Mouse (Mus musculus): ENCODE measurements around the gene Bmp2k. TPM values are rescaled to one million over a fixed set of nuclear protein-coding genes. Genes with fewer than 3 reads are reported as not detected.
"Not testable (repeated sequence)": the region's sequence is repeated elsewhere in the genome, so short reads cannot be mapped to it uniquely, and the experiment has no call there.

Gene Bmp2k
- polyA plus RNA-seq, 1 experiment from 2014 or later = 15.7 TPM

DNA sequence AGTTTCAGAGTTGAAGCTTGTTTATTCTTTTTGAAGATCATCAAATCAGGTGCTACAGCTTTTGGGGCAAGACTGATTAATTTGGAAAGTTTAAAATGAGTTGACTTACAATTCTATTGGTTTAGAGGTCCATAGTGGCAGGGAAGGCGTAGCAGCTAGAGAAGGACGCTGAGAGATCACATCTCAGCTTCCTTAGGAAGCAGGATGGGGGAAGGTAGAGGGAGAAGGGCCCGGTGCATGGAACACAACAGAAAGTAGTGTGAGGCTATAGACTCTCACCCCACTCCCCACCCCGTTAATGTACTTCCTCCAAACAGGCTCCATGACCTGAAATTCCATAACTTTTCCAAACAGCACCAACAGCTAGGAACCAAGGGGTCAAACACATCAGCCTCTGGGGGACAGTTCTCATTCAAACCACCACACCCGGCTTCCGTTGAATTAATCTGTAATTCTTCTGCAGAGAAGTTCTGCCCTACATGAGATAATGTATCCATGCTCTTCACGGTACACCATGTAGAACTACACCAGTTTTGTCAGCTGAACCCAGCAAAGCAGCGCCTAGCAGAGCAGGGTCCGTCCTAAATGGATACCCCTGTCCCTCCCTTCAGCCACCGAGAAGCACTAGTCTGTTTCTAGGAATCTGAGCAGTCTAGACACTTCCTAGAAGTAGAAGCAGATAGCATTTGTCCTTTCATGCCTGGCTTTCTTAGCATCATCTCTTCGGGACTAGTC, 12.3 kb downstream of the Bmp2k start:
- WGBS = 87% methylated on average over 11 of the region's 11 CpGs
- no peak overlapping the region for H3K27ac ChIP-seq (ENCODE audit: low read depth)
- peak; percentile 47 for DNase-seq (ENCODE audit: low spot score)

GRCm38 (mm10) chr5:97015781-97016508, 18.5 kb downstream of the Bmp2k start:
- Histone ChIP-seq H3K27ac (ENCODE audit: low read depth) (no peak overlapping the region), H3K36me3 (ENCODE audit: control insufficient read depth, insufficient read depth, low read length) (no peaks in the 10 kb centered on the region), H3K4me1 (replicated peaks; ENCODE audit: control insufficient read depth, insufficient read depth, low read length) (no peaks in the 10 kb centered on the region), H3K9me3 (ENCODE audit: control insufficient read depth, low read length) (no peaks in the 10 kb centered on the region), H3K4me3 (ENCODE audit: low read depth, low read length) (no peak overlapping the region), H3K27me3 (replicated peaks; ENCODE audit: control insufficient read depth, insufficient read depth, low read length) (no peaks in the 10 kb centered on the region), H3K4me2 (ENCODE audit: low read length) (no peak overlapping the region), H3K9ac (ENCODE audit: low read length) (no peak overlapping the region)
- WGBS = 84% methylated on average over 11 of the region's 11 CpGs
- no peak for ATAC-seq (replicated peaks; ENCODE audit: low FRiP score, low TSS enrichment, low read depth)
- peak; percentile 9 for DNase-seq (ENCODE audit: low spot score)

More for the DNA sequence above, 12.3 kb downstream of the Bmp2k start:
- Histone ChIP-seq H3K9ac (ENCODE audit: low read length) (no peak overlapping the region), H3K9me3 (ENCODE audit: control insufficient read depth, low read length) (no peaks in the 10 kb centered on the region), H3K4me3 (ENCODE audit: low read depth, low read length) (no peak overlapping the region), H3K27me3 (replicated peaks; ENCODE audit: control insufficient read depth, insufficient read depth, low read length) (no peaks in the 10 kb centered on the region), H3K36me3 (ENCODE audit: control insufficient read depth, insufficient read depth, low read length) (no peaks in the 10 kb centered on the region), H3K4me1 (replicated peaks; ENCODE audit: control insufficient read depth, insufficient read depth, low read length) (peaks cover 6% of the 10 kb centered on the region), H3K4me2 (ENCODE audit: low read length) (no peak overlapping the region)
- no peak for ATAC-seq (replicated peaks; ENCODE audit: low FRiP score, low TSS enrichment, low read depth)

GRCm38 (mm10) chr5:97016842-97017577, 19.5 kb downstream of the Bmp2k start:
- Histone ChIP-seq H3K27ac (ENCODE audit: low read depth) (no peak overlapping the region), H3K9ac (ENCODE audit: low read length) (no peak overlapping the region), H3K4me3 (ENCODE audit: low read depth, low read length) (no peak overlapping the region), H3K36me3 (ENCODE audit: control insufficient read depth, insufficient read depth, low read length) (no peaks in the 10 kb centered on the region), H3K4me2 (ENCODE audit: low read length) (no peak overlapping the region), H3K27me3 (replicated peaks; ENCODE audit: control insufficient read depth, insufficient read depth, low read length) (no peaks in the 10 kb centered on the region), H3K9me3 (ENCODE audit: control insufficient read depth, low read length) (no peaks in the 10 kb centered on the region), H3K4me1 (replicated peaks; ENCODE audit: control insufficient read depth, insufficient read depth, low read length) (no peaks in the 10 kb centered on the region)
- DNase-seq (ENCODE audit: low spot score) = peak; percentile 44
- no peak for ATAC-seq (replicated peaks; ENCODE audit: low FRiP score, low TSS enrichment, low read depth)
- WGBS = 81% methylated on average over 9 of the region's 9 CpGs

DNA sequence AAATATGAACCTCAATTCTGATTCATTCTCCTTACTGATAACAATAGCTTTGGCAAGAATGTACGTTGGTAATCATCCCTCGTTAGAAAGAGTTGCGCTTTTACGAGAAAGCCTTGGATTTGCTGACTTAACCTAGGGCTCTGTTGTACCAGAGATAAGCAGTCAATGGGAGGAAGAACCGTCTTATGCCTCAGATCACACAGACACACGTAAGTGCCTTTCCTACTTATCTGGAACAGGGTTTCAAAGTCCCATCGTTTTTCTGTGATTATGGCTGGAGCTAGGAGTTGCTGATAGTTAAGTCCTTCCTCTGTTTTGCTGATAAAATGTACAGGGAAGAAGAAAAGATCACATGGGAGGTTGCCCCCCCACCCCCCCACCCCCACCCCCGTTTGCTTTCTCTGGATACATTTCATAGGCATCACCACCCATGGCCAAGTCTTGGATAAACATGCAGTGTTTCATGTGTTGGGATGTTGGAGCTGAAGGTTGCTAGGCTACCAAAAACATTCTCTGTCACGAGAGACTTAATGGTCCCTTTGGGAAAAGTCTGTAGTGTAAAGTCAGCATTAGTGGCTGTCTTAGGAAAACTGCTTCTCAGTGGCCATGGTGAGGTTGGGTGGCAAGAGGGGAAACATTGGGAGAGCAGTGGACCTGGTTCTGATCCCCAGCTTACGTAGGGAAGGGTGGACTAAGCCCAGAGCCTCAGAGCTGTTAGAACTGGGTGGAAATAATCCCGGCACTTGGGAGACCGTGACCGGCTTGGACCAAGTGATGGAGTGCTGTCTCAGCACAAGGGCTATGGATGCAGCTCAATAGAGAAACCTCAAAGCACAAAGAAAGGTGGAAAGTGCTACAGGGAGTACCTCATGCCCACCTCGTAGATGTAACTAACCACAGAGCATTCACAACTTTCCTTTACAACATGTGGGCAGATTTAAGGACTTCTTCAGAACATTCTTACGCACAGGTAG, 25.1 kb downstream of the Bmp2k start:
- Histone ChIP-seq H3K4me3 (ENCODE audit: low read depth, low read length) (no peak overlapping the region), H3K27ac (ENCODE audit: low read depth) (no peak overlapping the region), H3K4me1 (replicated peaks; ENCODE audit: control insufficient read depth, insufficient read depth, low read length) (no peaks in the 10 kb centered on the region), H3K9ac (ENCODE audit: low read length) (no peak overlapping the region), H3K27me3 (replicated peaks; ENCODE audit: control insufficient read depth, insufficient read depth, low read length) (no peaks in the 10 kb centered on the region), H3K36me3 (ENCODE audit: control insufficient read depth, insufficient read depth, low read length) (no peaks in the 10 kb centered on the region), H3K9me3 (ENCODE audit: control insufficient read depth, low read length) (no peaks in the 10 kb centered on the region), H3K4me2 (ENCODE audit: low read length) (no peak overlapping the region)
- peak; percentile 49 for DNase-seq (ENCODE audit: low spot score)
- no peak; the same call in 1 of the 2 replicates for ATAC-seq (replicated peaks; ENCODE audit: low FRiP score, low TSS enrichment, low read depth)
- 63% methylated on average over 15 of the region's 15 CpGs for WGBS

GRCm38 (mm10) chr5:97024834-97025233, 27.3 kb downstream of the Bmp2k start:
- Histone ChIP-seq H3K9ac (ENCODE audit: low read length) (no peak overlapping the region), H3K36me3 (ENCODE audit: control insufficient read depth, insufficient read depth, low read length) (peaks cover 8% of the 10 kb centered on the region; the same call in 1 of the 2 replicates), H3K27ac (ENCODE audit: low read depth) (no peak overlapping the region), H3K27me3 (replicated peaks; ENCODE audit: control insufficient read depth, insufficient read depth, low read length) (no peaks in the 10 kb centered on the region), H3K4me2 (ENCODE audit: low read length) (no peak overlapping the region), H3K9me3 (ENCODE audit: control insufficient read depth, low read length) (no peaks in the 10 kb centered on the region), H3K4me1 (replicated peaks; ENCODE audit: control insufficient read depth, insufficient read depth, low read length) (no peaks in the 10 kb centered on the region), H3K4me3 (ENCODE audit: low read depth, low read length) (no peak overlapping the region)
- no peak for ATAC-seq (replicated peaks; ENCODE audit: low FRiP score, low TSS enrichment, low read depth)
- 91% methylated on average over 5 of the region's 5 CpGs for WGBS
- peak; percentile 41 for DNase-seq (ENCODE audit: low spot score)

- H3K27ac ChIP-seq (ENCODE audit: low read depth) = no peak overlapping the region
- no peak overlapping the region for H3K4me3 ChIP-seq (ENCODE audit: low read depth, low read length)
- ATAC-seq (replicated peaks; ENCODE audit: low FRiP score, low TSS enrichment, low read depth) (no peak), DNase-seq (ENCODE audit: low spot score) (peak; percentile 47)
- H3K4me2 ChIP-seq (ENCODE audit: low read length) = no peak overlapping the region
- WGBS = 83% methylated on average over 6 of the region's 6 CpGs
- H3K27me3 ChIP-seq (replicated peaks; ENCODE audit: control insufficient read depth, insufficient read depth, low read length) = no peaks in the 10 kb centered on the region
- no peak overlapping the region for H3K9ac ChIP-seq (ENCODE audit: low read length)
- H3K36me3 ChIP-seq (ENCODE audit: control insufficient read depth, insufficient read depth, low read length) = peaks cover 8% of the 10 kb centered on the region; the same call in 1 of the 2 replicates
- no peaks in the 10 kb centered on the region for H3K4me1 ChIP-seq (replicated peaks; ENCODE audit: control insufficient read depth, insufficient read depth, low read length)
- no peaks in the 10 kb centered on the region for H3K9me3 ChIP-seq (ENCODE audit: control insufficient read depth, low read length)
These were observed 28.2 kb downstream of the Bmp2k start for GRCm38 (mm10) chr5:97025650-97026049.

GRCm38 (mm10) chr5:97028004-97028403, 30.5 kb downstream of the Bmp2k start:
- Histone ChIP-seq H3K4me2 (ENCODE audit: low read length) (no peak overlapping the region), H3K4me1 (replicated peaks; ENCODE audit: control insufficient read depth, insufficient read depth, low read length) (no peaks in the 10 kb centered on the region), H3K4me3 (ENCODE audit: low read depth, low read length) (no peak overlapping the region), H3K27me3 (replicated peaks; ENCODE audit: control insufficient read depth, insufficient read depth, low read length) (no peaks in the 10 kb centered on the region), H3K9me3 (ENCODE audit: control insufficient read depth, low read length) (no peaks in the 10 kb centered on the region), H3K27ac (ENCODE audit: low read depth) (no peak overlapping the region), H3K9ac (ENCODE audit: low read length) (no peak overlapping the region), H3K36me3 (ENCODE audit: control insufficient read depth, insufficient read depth, low read length) (peaks cover 16% of the 10 kb centered on the region; the same call in 1 of the 2 replicates)
- WGBS = 92% methylated on average over 8 of the region's 8 CpGs
- ATAC-seq (replicated peaks; ENCODE audit: low FRiP score, low TSS enrichment, low read depth) = no peak
- DNase-seq (ENCODE audit: low spot score) = peak; percentile 16

GRCm38 (mm10) chr5:97028840-97029239, 31.4 kb downstream of the Bmp2k start:
- peaks cover 16% of the 10 kb centered on the region; the same call in 1 of the 2 replicates for H3K36me3 ChIP-seq (ENCODE audit: control insufficient read depth, insufficient read depth, low read length)
- not testable (repeated sequence) for H3K27ac ChIP-seq (ENCODE audit: low read depth); H3K9ac ChIP-seq (ENCODE audit: low read length); H3K4me2 ChIP-seq (ENCODE audit: low read length); H3K4me3 ChIP-seq (ENCODE audit: low read depth, low read length); ATAC-seq (replicated peaks; ENCODE audit: low FRiP score, low TSS enrichment, low read depth); H3K4me1 ChIP-seq (replicated peaks; ENCODE audit: control insufficient read depth, insufficient read depth, low read length); H3K27me3 ChIP-seq (replicated peaks; ENCODE audit: control insufficient read depth, insufficient read depth, low read length); H3K9me3 ChIP-seq (ENCODE audit: control insufficient read depth, low read length)
- WGBS = 76% methylated on average over 1 of the region's 1 CpGs
- DNase-seq (ENCODE audit: low spot score) = peak; percentile 2
